Mouse (Mus musculus) heart, embryonic 10.5 days (tissue): ENCODE results near the gene Arhgap18. TPM values are rescaled to one million over a fixed set of nuclear protein-coding genes. Genes with fewer than 3 reads are reported as not detected.

Experiments used
- DNase-seq: peaks from one replicate; pipeline ENCODE4 v3.0.0-alpha.2; 2017; ENCODE audit warnings: low spot score
- H3K27ac ChIP-seq: fragments of 300-500 bp; sonication (generic); 2 replicates; pipeline ENCODE4 v1.5.1; 2016; ENCODE audit warnings: mild to moderate bottlenecking
- H3K27me3 ChIP-seq: fragments of 300-500 bp; sonication (generic); 2 replicates; pipeline ENCODE4 v1.6.1; 2016; ENCODE audit warnings: mild to moderate bottlenecking; ENCODE audit not compliant: poor library complexity, insufficient read depth, severe bottlenecking
- H3K36me3 ChIP-seq: fragments of 300-500 bp; sonication (generic); 2 replicates; pipeline ENCODE4 v1.6.1; 2016; ENCODE audit warnings: mild to moderate bottlenecking, moderate library complexity
- H3K4me1 ChIP-seq: fragments of 300-500 bp; sonication (generic); 2 replicates; pipeline ENCODE4 v1.6.1; 2016; ENCODE audit warnings: mild to moderate bottlenecking
- H3K4me3 ChIP-seq: fragments of 300-500 bp; sonication (generic); 2 replicates; pipeline ENCODE4 v1.5.1; 2016; ENCODE audit warnings: mild to moderate bottlenecking, moderate library complexity
- H3K9me3 ChIP-seq: fragments of 300-500 bp; sonication (generic); 2 replicates; pipeline ENCODE4 v1.6.1; 2016; ENCODE audit warnings: mild to moderate bottlenecking, moderate library complexity
- WGBS: fragments of 180-500 bp; shearing (Covaris S2); methylation state at CpG from one replicate; pipeline ENCODE4 v1.1.7; 2016; 5-methylcytosine and 5-hydroxymethylcytosine counted together
- polyA plus RNA-seq: library from polyadenylated mRNA; unstranded; fragments of >200 nt; fragmentation: Nextera tagmentation; extraction: Ambion mirVana; gene quantifications from 2 replicates; pipeline ENCODE4 v1.2.1, GENCODE M21; 2016

Gene Arhgap18
- polyA plus RNA-seq, 1 experiment from 2014 or later: 12.8 TPM

GRCm38 (mm10) chr10:26855851-26856535 is 102.8 kb downstream of the Arhgap18 start:
- Histone ChIP-seq H3K9me3 (no peaks in the 10 kb centered on the region), H3K27ac (no peak overlapping the region), H3K4me3 (no peak overlapping the region), H3K36me3 (no peaks in the 10 kb centered on the region), H3K4me1 (no peaks in the 10 kb centered on the region), H3K27me3 (no peaks in the 10 kb centered on the region)
- 80% methylated on average over 8 of the region's 8 CpGs for WGBS
- no peak for DNase-seq

DNA sequence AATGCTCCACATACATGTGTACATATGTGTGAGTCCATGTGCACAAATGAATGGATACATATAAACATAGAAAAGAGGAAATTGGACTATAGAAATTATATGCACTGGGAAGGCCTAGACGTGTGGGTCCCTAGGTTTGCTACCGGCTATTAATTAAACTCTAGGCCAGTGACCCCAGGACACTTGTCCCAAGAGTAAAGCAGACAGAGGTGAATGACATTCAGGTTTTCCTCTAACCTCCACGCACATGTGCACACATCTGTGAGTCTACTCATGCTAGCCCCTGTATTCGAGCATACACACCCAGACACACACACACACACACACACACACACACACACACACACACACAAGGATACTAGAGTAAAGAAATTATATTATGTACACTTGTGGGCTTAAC is 104.4 kb downstream of the Arhgap18 start:
- H3K9me3 ChIP-seq: no peaks in the 10 kb centered on the region
- no peak overlapping the region for H3K4me3 ChIP-seq
- H3K27ac ChIP-seq: no peak overlapping the region
- no peak for DNase-seq
- H3K27me3 ChIP-seq: no peaks in the 10 kb centered on the region
- no peaks in the 10 kb centered on the region for H3K36me3 ChIP-seq
- no peaks in the 10 kb centered on the region for H3K4me1 ChIP-seq
- 92% methylated on average over 4 of the region's 4 CpGs for WGBS

DNA sequence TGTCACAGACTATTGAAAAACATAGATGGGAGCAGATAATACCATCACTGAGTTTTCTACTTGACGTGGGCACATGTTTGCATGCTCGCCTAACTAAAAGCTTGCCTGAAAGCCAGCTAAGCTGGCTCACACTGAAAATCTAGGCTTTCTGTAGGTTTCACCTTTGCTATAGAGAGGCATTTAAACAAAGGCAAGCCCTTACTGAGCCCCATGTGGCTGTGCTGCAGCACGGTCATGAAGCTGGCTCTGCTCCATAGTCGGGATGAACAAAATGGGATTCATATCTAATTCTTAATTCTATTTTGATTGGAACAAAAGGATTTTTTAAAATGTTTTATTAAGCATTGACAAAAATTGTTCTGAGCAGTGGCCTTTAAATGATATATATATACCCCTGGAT is 105.3 kb downstream of the Arhgap18 start:
- Histone ChIP-seq H3K27ac (no peak overlapping the region), H3K4me1 (no peaks in the 10 kb centered on the region), H3K36me3 (no peaks in the 10 kb centered on the region), H3K9me3 (no peaks in the 10 kb centered on the region), H3K27me3 (no peaks in the 10 kb centered on the region), H3K4me3 (no peak overlapping the region)
- 85% methylated on average over 4 of the region's 4 CpGs for WGBS
- DNase-seq: no peak

DNA sequence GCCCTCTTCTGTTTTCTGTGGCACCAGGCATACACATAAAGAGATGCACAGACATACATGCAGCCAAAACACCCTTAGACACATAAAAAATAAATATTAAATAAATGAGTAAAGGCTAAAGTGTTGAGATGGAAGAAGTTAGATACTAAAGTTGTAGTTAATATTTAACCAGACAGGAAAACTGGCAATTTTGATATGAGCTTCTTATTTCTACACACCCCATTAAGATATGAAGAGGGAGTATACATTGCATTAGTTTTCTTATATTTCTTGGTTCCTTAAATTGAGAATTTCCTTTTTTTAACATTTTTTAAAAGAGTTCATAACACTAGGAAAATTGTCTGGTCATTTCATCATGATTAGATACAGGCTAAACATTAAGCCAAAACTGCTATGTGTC is 108.0 kb downstream of the Arhgap18 start:
- Histone ChIP-seq H3K9me3 (no peaks in the 10 kb centered on the region), H3K27ac (no peak overlapping the region), H3K4me1 (no peaks in the 10 kb centered on the region), H3K27me3 (no peaks in the 10 kb centered on the region), H3K4me3 (no peak overlapping the region), H3K36me3 (no peaks in the 10 kb centered on the region)
- DNase-seq: no peak

DNA sequence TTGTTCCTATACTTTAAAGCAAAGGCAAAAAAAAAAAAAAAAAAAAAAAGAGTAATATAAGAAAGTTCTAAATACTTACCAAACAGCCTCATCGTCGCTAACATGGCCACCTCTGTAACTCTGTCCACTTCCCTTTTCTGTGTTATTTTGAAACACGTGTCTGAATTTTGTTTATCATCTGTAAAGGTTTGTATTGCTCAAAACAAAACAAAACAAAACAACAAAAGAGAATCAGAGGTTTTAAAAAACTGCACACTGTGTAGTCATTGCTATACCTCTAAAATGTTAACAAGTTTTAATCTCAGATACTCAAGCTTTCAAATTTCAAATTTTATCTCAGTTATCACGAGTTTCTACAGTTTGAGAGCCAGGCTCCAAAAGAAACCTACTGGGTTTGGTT is 109.0 kb downstream of the Arhgap18 start:
- Histone ChIP-seq H3K27me3 (no peaks in the 10 kb centered on the region), H3K36me3 (no peaks in the 10 kb centered on the region), H3K4me3 (no peak overlapping the region), H3K27ac (no peak overlapping the region), H3K9me3 (no peaks in the 10 kb centered on the region), H3K4me1 (no peaks in the 10 kb centered on the region)
- WGBS: 75% methylated on average over 4 of the region's 4 CpGs
- DNase-seq: no peak

GRCm38 (mm10) chr10:26863982-26864381 is 110.8 kb downstream of the Arhgap18 start:
- Histone ChIP-seq H3K27me3 (no peaks in the 10 kb centered on the region), H3K36me3 (no peaks in the 10 kb centered on the region), H3K9me3 (no peaks in the 10 kb centered on the region), H3K27ac (no peak overlapping the region), H3K4me1 (no peaks in the 10 kb centered on the region), H3K4me3 (no peak overlapping the region)
- DNase-seq: no peak
- 86% methylated on average over 1 of the region's 1 CpGs for WGBS

DNA sequence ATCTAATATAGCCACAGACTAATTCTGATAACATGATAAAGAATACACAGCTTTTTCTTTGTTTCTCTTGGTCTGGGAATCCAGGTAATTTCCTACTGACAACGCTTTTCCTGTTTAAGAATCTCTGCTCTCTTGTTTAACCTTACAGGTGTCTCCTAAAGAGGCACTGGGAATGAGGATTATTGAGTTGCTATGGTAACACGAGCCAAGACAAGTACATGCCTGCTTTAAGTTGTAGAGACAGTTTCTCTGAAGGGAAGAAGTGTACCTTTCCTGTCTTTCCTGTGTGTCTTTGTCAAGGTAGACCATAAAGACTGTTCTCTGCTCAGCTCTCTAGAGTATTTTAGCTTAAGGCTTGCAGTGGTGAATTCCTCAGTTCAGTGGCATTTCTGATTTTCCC is 117.6 kb downstream of the Arhgap18 start:
- Histone ChIP-seq H3K27me3 (no peaks in the 10 kb centered on the region), H3K4me1 (no peaks in the 10 kb centered on the region), H3K9me3 (no peaks in the 10 kb centered on the region), H3K36me3 (no peaks in the 10 kb centered on the region), H3K27ac (no peak overlapping the region), H3K4me3 (no peak overlapping the region)
- no peak for DNase-seq
- 64% methylated on average over 2 of the region's 2 CpGs for WGBS

DNA sequence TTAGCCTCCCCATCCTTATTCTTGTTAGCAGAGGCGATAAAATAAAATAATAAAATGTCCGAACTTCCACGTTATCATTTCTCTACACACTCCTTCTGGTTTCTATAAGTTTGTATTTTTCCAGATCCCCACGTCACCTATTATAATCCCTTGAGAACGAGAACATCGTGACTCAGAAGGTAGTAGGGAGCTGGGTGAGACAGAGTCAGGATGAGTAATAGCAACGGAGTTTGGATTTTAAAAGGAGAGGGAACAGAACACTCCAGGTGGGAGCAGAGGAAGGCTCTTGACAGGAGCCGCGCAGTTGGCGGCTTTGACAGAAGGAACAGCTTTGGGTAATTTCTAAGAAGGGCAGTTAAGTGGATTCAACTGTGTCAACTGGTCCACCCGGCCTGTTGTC is 124.1 kb downstream of the Arhgap18 start:
- Histone ChIP-seq H3K36me3 (no peaks in the 10 kb centered on the region), H3K4me3 (no peak overlapping the region), H3K9me3 (no peaks in the 10 kb centered on the region), H3K27me3 (no peaks in the 10 kb centered on the region), H3K27ac (no peak overlapping the region), H3K4me1 (no peaks in the 10 kb centered on the region)
- DNase-seq: no peak
- 82% methylated on average over 11 of the region's 11 CpGs for WGBS

DNA sequence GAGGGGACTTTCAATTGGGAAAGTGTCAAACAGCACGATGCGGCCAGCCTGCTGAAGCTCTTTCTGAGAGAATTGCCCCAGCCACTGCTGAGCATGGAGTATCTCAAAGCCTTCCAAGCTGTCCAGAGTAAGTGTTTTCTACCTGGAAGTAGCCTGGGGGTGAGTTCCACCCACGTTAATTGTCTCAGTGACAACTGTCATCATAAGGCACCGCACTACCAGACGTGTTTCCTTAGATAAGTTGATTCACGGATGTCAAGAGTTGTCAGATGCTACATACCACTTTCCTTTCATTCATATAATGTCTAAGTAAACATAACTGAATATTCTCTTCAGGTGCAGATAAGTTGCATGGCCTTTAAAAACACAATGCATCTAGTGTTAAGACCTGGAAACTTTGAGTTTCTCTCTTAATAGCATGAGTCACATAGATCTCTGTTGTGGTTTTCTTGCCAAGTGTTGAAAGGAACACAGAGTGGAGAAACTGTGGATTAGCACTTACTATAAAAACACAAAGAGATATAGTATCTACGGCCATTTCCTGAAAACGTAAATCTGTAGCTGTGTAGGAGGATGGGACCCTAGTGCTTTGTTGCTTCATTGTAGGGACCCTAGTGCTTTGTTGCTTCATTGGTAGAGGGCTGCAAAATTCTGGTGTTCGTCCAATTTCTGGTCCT is 125.8 kb downstream of the Arhgap18 start:
- WGBS: 43% methylated on average over 9 of the region's 9 CpGs
- Histone ChIP-seq H3K27ac (no peak overlapping the region), H3K4me1 (no peaks in the 10 kb centered on the region), H3K36me3 (no peaks in the 10 kb centered on the region), H3K27me3 (no peaks in the 10 kb centered on the region), H3K4me3 (no peak overlapping the region), H3K9me3 (no peaks in the 10 kb centered on the region)
- no peak for DNase-seq

GRCm38 (mm10) chr10:26884949-26885348 is 131.7 kb downstream of the Arhgap18 start:
- Histone ChIP-seq H3K36me3 (no peaks in the 10 kb centered on the region), H3K4me3 (no peak overlapping the region), H3K9me3 (no peaks in the 10 kb centered on the region), H3K4me1 (no peaks in the 10 kb centered on the region), H3K27ac (no peak overlapping the region), H3K27me3 (no peaks in the 10 kb centered on the region)
- WGBS: 82% methylated on average over 8 of the region's 8 CpGs
- no peak for DNase-seq

- no peaks in the 10 kb centered on the region for H3K4me1 ChIP-seq
- H3K36me3 ChIP-seq: no peaks in the 10 kb centered on the region
- 41% methylated on average over 6 of the region's 6 CpGs for WGBS
- DNase-seq: no peak
- H3K27me3 ChIP-seq: no peaks in the 10 kb centered on the region
- H3K27ac ChIP-seq: no peak overlapping the region
- H3K4me3 ChIP-seq: no peak overlapping the region
- H3K9me3 ChIP-seq: no peaks in the 10 kb centered on the region
Measured at GRCm38 (mm10) chr10:26889226-26889625, 136.0 kb downstream of the Arhgap18 start.

DNA sequence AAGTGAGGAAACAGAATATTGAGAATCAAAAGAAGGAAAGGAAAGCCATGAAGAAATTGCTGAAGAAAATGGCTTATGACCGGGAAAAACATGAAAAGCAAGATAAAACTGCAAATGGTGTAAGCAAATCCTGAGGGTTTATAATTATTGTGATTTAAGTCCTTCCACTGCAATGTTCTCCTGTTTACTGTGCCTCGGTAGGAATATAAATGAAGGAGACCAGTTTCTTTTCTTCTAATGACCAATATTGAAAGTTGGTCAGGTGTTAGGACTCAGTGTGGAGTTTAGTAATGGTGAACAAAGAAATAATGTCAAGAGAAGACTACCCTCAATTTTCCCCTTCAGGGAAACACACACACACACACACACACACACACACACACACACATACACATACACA is 136.5 kb downstream of the Arhgap18 start:
- H3K4me3 ChIP-seq: no peak overlapping the region
- H3K27me3 ChIP-seq: no peaks in the 10 kb centered on the region
- no peaks in the 10 kb centered on the region for H3K9me3 ChIP-seq
- H3K36me3 ChIP-seq: no peaks in the 10 kb centered on the region
- no peak overlapping the region for H3K27ac ChIP-seq
- WGBS: 86% methylated on average over 2 of the region's 2 CpGs
- DNase-seq: no peak
- H3K4me1 ChIP-seq: no peaks in the 10 kb centered on the region

DNA sequence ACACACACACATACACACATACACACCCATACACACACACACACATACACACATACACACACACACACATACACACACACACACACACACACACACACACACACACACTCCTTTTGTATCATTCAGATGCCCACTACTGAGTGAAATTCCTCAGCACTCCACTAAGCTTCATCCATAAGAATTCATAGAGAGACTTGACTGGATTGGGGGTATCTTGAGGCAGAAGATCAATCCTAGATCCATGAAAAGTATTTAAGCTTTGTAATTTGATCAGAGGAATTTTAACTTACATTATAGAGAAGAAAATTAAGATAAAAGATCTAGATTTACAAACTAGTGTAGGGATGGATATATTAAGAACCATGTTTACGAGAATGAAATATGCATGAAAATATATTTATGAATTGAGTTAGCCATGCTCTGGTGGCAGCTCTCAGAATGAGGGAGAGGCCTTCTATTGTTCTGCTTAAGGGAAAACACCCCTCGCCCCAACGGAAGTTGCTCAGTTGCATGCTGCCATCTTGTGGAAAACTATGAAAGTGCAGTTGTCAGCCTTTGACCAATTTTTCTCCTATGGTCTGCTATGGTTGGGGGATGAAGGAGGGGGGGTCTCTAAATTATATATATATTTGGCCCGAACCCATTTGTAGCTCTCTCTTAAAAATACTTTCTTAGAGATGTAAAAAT is 137.2 kb downstream of the Arhgap18 start:
- Histone ChIP-seq H3K27ac (no peak overlapping the region), H3K4me1 (no peaks in the 10 kb centered on the region), H3K27me3 (no peaks in the 10 kb centered on the region), H3K9me3 (no peaks in the 10 kb centered on the region), H3K4me3 (no peak overlapping the region), H3K36me3 (no peaks in the 10 kb centered on the region)
- WGBS: 3% methylated on average over 4 of the region's 4 CpGs
- peak; percentile 82 for DNase-seq
